Mouse (Mus musculus) ZHBTc4 (cell line): Measurements from ENCODE around the gene Ing4.
"Not testable (repeated sequence)": the region's sequence is repeated elsewhere in the genome, so short reads cannot be mapped to it uniquely, and the experiment has no call there.

ENCODE experiments used
- DNase-seq: peaks from one replicate; pipeline ENCODE4 v3.0.0-alpha.2; 2011; ENCODE audit warnings: low read depth, low spot score

Ing4 gene

DNA sequence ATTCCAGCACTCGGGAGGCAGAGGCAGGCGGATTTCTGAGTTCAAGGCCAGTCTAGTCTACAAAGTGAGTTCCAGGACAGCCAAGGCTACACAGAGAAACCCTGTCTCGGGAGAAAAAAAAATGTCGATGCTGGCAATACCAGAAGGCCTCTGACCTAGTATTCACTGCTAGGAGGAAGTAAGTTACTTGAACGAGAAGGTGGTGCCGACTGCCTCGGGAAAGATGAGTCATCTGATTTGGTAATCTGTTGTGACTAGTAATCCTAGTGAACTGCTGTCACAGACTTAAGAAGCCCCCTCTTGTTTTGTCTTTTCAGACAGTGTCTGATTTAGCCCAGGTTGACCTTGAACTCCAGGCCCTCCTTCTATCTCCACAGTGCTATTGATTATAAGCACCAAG, 1.5 kb downstream of the Ing4 start:
- no peak for DNase-seq

- DNase-seq = no peak
These were observed 2.5 kb downstream of the Ing4 start for GRCm38 (mm10) chr6:125042081-125042480.

DNA sequence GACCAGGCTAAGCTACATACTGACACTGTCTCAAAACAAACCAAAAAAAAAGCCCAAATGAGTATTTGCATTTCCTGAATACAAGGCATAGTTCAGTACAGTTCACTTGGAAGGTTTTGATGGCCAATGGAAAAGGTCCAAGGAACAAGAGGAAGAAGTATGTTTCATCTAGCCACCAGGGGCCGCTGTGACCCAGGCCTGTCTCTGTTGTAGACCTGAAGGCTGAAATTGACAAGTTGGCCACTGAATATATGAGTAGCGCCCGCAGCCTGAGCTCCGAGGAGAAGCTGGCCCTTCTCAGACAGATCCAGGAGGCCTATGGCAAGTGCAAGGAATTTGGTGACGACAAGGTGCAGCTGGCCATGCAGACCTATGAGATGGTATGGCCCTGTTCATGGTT, 7.1 kb downstream of the Ing4 start:
- DNase-seq = peak; percentile 91

DNA sequence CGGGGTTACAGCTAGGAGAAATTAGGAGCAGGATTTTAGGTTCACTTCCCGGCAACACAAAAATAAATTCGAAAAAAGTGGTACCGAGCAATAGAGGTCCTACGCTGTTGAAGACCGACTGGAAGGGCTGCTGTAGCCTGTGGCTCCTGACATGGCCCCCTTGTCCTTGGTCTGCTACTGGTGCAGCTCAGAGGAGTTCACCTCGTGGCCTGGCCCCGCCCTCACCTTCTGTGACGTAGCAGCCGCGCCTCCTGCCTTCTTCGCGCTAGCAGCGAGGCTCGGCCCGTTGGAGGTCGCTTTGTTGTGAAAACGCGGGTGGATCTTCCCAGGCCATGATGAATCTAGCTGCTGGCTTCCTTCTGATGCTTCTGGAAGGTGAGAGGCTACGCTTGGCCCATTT, 10.1 kb downstream of the Ing4 start, which contains the start of gene Acrbp:
TSS of gene Acrbp (plus strand) at position 12 of the 400 bp plus-strand sequence.
- peak; percentile 77 for DNase-seq

GRCm38 (mm10) chr6:125051237-125051636, 11.7 kb downstream of the Ing4 start:
- peak; percentile 83 for DNase-seq

GRCm38 (mm10) chr6:125061493-125061892, 21.9 kb downstream of the Ing4 start:
- DNase-seq = no peak

GRCm38 (mm10) chr6:125062511-125062910, 23.0 kb downstream of the Ing4 start:
- DNase-seq = no peak

- DNase-seq = peak; percentile 91
These were observed 24.3 kb downstream of the Ing4 start for GRCm38 (mm10) chr6:125063906-125064305.

GRCm38 (mm10) chr6:125065223-125065622, 25.7 kb downstream of the Ing4 start:
- DNase-seq = not testable (repeated sequence)

- peak; percentile 78 for DNase-seq
These were observed 28.0 kb downstream of the Ing4 start, which contains the start of gene Lpar5 for GRCm38 (mm10) chr6:125067571-125067995. Gene Lpar5 (plus strand): TSS chr6:125067920.

GRCm38 (mm10) chr6:125071170-125071895, 31.8 kb downstream of the Ing4 start:
- DNase-seq = peak; percentile 65

- peak; percentile 75 for DNase-seq
These were observed 32.3 kb downstream of the Ing4 start for GRCm38 (mm10) chr6:125071896-125072279.

- no peak for DNase-seq
These were observed 34.3 kb downstream of the Ing4 start for GRCm38 (mm10) chr6:125073825-125074224.

DNA sequence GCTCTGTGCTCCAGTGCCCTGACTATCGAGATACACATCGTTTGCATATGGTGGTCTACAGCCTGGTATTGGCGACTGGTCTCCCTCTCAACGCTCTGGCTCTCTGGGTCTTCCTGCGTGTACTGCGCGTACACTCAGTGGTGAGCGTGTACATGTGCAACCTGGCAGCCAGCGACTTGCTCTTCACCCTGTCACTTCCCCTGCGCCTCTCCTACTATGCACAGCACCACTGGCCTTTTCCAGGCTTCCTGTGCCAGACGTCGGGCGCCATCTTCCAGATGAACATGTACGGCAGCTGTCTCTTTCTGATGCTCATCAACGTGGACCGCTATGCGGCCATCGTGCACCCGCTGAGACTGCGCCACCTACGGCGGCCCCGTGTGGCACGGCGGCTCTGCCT, 41.8 kb downstream of the Ing4 start:
- no peak for DNase-seq

DNA sequence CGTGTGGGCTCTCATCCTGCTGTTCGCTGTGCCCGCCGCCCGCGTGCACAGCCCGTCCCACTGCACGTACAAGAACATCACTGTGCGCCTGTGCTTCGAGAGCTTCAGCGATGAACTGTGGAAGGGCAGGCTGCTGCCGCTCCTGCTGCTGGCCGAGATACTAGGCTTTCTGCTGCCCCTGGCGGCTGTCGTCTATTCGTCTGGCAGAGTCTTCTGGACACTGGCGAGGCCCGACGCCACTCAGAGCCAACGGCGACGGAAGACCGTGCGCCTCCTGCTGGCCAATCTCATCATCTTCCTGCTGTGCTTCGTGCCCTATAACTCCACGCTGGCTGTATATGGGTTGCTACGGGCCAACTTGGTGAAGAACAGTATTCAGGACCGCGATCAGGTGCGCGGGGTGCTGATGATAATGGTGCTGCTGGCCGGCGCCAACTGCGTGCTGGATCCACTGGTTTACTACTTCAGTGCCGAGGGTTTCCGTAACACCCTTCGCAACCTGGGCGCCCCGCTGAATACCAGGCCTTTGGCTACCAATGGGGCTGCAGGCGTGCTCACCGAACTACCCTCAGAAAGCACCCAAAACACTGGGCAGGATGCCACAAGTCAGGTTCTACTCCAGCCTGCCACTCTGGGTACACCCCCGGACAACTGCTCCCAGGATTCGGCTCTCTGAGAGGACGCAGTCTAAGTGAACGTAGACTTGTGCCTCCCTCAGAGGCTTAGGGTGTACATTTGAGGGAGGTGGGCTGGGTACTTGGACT, 42.4 kb downstream of the Ing4 start:
- DNase-seq = peak; percentile 98

DNA sequence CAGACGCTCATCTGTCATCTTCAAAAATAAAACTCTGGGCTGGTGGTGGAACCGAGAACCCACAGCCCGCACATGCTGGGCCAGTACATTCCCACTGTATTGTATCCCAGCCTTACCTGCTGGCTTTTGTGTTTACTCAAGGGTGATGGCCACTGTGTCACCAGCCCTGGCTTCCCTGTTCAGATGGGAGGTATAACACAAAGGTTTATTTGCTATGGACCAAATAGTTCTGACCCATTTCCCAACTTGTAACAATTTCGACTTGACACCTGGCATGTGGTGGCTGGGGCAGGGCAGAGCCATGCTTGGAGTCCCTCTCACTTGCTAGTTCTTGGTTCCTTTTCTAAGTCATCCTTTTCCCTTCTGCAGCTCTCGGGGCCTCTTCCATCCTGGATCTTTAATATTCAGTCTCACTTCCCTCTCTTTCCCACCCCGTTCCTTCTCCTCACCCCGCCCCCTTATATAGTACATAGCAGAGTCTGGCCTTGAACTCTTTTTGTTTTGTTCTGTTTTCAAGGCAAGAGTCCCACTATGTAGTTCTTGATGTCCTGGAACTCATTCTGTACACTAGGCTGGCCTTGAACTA, 43.3 kb downstream of the Ing4 start:
- no peak for DNase-seq

- peak; percentile 85 for DNase-seq
These were observed 44.9 kb downstream of the Ing4 start for GRCm38 (mm10) chr6:125084424-125084823.

GRCm38 (mm10) chr6:125087937-125088336, 48.4 kb downstream of the Ing4 start:
- DNase-seq = no peak

GRCm38 (mm10) chr6:125088561-125089321, 49.2 kb downstream of the Ing4 start:
- DNase-seq = peak; percentile 91

- peak; percentile 90 for DNase-seq
These were observed 50.2 kb downstream of the Ing4 start for GRCm38 (mm10) chr6:125089521-125090321.
